Mouse (Mus musculus): Measurements from ENCODE around the gene Pusl1. TPM values are rescaled to one million over a fixed set of nuclear protein-coding genes. Genes with fewer than 3 reads are reported as not detected.

Pusl1 gene
- polyA plus RNA-seq, 1 experiment from 2014 or later = 32.9 TPM

Small RNA genes within 50 kb of the gene (microRNA-seq; reads per million reads assigned to microRNA genes)
- gene Gm22991 (ENCODE audit: borderline number of aligned reads) = not detected

Other genes starting within 250 kb of the Pusl1 start
- not detected in 2 replicates for gene Gm10563, start 246.4 kb downstream of the Pusl1 start, polyA plus RNA-seq (2014; fragmentation: Nextera tagmentation; extraction: Ambion mirVana)
- 52.9 and 53.5 TPM in 2 replicates for gene Mmp23, start 238.4 kb downstream of the Pusl1 start, polyA plus RNA-seq (2014; fragmentation: Nextera tagmentation; extraction: Ambion mirVana)
- gene Mib2, start 222.6 kb downstream of the Pusl1 start, polyA plus RNA-seq (2014; fragmentation: Nextera tagmentation; extraction: Ambion mirVana) = 8.9 and 9.7 TPM in 2 replicates
- gene Fndc10, start 197.4 kb downstream of the Pusl1 start, polyA plus RNA-seq (2014; fragmentation: Nextera tagmentation; extraction: Ambion mirVana) = 1.1 and 1.4 TPM in 2 replicates
- 128 TPM in 2 replicates for gene Ssu72, start 187.0 kb downstream of the Pusl1 start, polyA plus RNA-seq (2014; fragmentation: Nextera tagmentation; extraction: Ambion mirVana)
- 0.47 and 0.68 TPM in 2 replicates for gene Tmem240, start 157.0 kb downstream of the Pusl1 start, polyA plus RNA-seq (2014; fragmentation: Nextera tagmentation; extraction: Ambion mirVana)
- 84.2 and 88.2 TPM in 2 replicates for gene Atad3a, start 130.7 kb downstream of the Pusl1 start, polyA plus RNA-seq (2014; fragmentation: Nextera tagmentation; extraction: Ambion mirVana)
- 0.89 and 1.1 TPM in 2 replicates for gene Vwa1, start 117.1 kb downstream of the Pusl1 start, polyA plus RNA-seq (2014; fragmentation: Nextera tagmentation; extraction: Ambion mirVana)
- gene Tmem88b, start 105.9 kb downstream of the Pusl1 start, polyA plus RNA-seq (2014; fragmentation: Nextera tagmentation; extraction: Ambion mirVana) = 3.0 and 3.2 TPM in 2 replicates
- not detected in 2 replicates for gene Ankrd65, start 101.3 kb downstream of the Pusl1 start, polyA plus RNA-seq (2014; fragmentation: Nextera tagmentation; extraction: Ambion mirVana)
- gene Mrpl20, start 88.9 kb downstream of the Pusl1 start, polyA plus RNA-seq (2014; fragmentation: Nextera tagmentation; extraction: Ambion mirVana) = 152 and 166 TPM in 2 replicates
- gene Ccnl2, start 79.3 kb downstream of the Pusl1 start, polyA plus RNA-seq (2014; fragmentation: Nextera tagmentation; extraction: Ambion mirVana) = 126 and 129 TPM in 2 replicates
- 121 and 122 TPM in 2 replicates for gene Aurkaip1, start 60.5 kb downstream of the Pusl1 start, polyA plus RNA-seq (2014; fragmentation: Nextera tagmentation; extraction: Ambion mirVana)
- 34.5 and 37.2 TPM in 2 replicates for gene Mxra8, start 52.1 kb downstream of the Pusl1 start, polyA plus RNA-seq (2014; fragmentation: Nextera tagmentation; extraction: Ambion mirVana)
- 5.8 and 6.8 TPM in 2 replicates for gene Dvl1, start 44.4 kb downstream of the Pusl1 start, polyA plus RNA-seq (2014; fragmentation: Nextera tagmentation; extraction: Ambion mirVana)
- 0.11 and 0.18 TPM in 2 replicates for gene Tas1r3, start 28.4 kb downstream of the Pusl1 start, polyA plus RNA-seq (2014; fragmentation: Nextera tagmentation; extraction: Ambion mirVana)
- 12.2 and 12.8 TPM in 2 replicates for gene Cptp, start 22.3 kb downstream of the Pusl1 start, polyA plus RNA-seq (2014; fragmentation: Nextera tagmentation; extraction: Ambion mirVana)
- gene Ints11, start 22.2 kb downstream of the Pusl1 start, polyA plus RNA-seq (2014; fragmentation: Nextera tagmentation; extraction: Ambion mirVana) = 40.7 and 45.6 TPM in 2 replicates
- gene Acap3, start within 50 bp of the Pusl1 start, polyA plus RNA-seq (2014; fragmentation: Nextera tagmentation; extraction: Ambion mirVana) = 9.2 and 10.2 TPM in 2 replicates
- 89.5 and 91.6 TPM in 2 replicates for gene Ube2j2, start 52.0 kb upstream of the Pusl1 start, polyA plus RNA-seq (2014; fragmentation: Nextera tagmentation; extraction: Ambion mirVana)
- 24.6 and 26.9 TPM in 2 replicates for gene C1qtnf12, start 70.5 kb upstream of the Pusl1 start, polyA plus RNA-seq (2014; fragmentation: Nextera tagmentation; extraction: Ambion mirVana)
- gene B3galt6, start 100.9 kb upstream of the Pusl1 start, polyA plus RNA-seq (2014; fragmentation: Nextera tagmentation; extraction: Ambion mirVana) = 10.1 and 11.6 TPM in 2 replicates
- gene Sdf4, start 101.1 kb upstream of the Pusl1 start, polyA plus RNA-seq (2014; fragmentation: Nextera tagmentation; extraction: Ambion mirVana) = 138 and 147 TPM in 2 replicates
- 0.21 and 0.37 TPM in 2 replicates for gene Tnfrsf4, start 122.1 kb upstream of the Pusl1 start, polyA plus RNA-seq (2014; fragmentation: Nextera tagmentation; extraction: Ambion mirVana)
- gene Tnfrsf18, start 134.4 kb upstream of the Pusl1 start, polyA plus RNA-seq (2014; fragmentation: Nextera tagmentation; extraction: Ambion mirVana) = 1.3 and 1.7 TPM in 2 replicates
- 0.36 TPM in 1 of 2 replicates, not detected in the other for gene Ttll10, start 167.6 kb upstream of the Pusl1 start, polyA plus RNA-seq (2014; fragmentation: Nextera tagmentation; extraction: Ambion mirVana)
- gene 9430015G10Rik, start 218.2 kb upstream of the Pusl1 start, polyA plus RNA-seq (2014; fragmentation: Nextera tagmentation; extraction: Ambion mirVana) = 23.6 and 26.5 TPM in 2 replicates
- 0.10 TPM in 1 of 2 replicates, not detected in the other for gene Rnf223, start 238.7 kb upstream of the Pusl1 start, polyA plus RNA-seq (2014; fragmentation: Nextera tagmentation; extraction: Ambion mirVana)

All from heart, embryonic 11.5 days (tissue).